Mouse (Mus musculus) brown adipose tissue, adult 24 weeks (tissue): Measurements from ENCODE around the gene Zswim7. TPM values are rescaled to one million over a fixed set of nuclear protein-coding genes. Genes with fewer than 3 reads are reported as not detected.

ENCODE experiments used
- H3K27ac ChIP-seq: fragments of 200-500 bp; replicated peaks from 2 replicates; pipeline ENCODE4 v1.5.1; 2012; ENCODE audit warnings: low read depth, mild to moderate bottlenecking, low read length
- H3K4me1 ChIP-seq: fragments of 200-500 bp; 2 replicates; pipeline ENCODE4 v1.6.1; 2012; ENCODE audit warnings: low read length, mixed read lengths; ENCODE audit not compliant: control insufficient read depth, insufficient read depth, insufficient read length
- H3K4me3 ChIP-seq: fragments of 200-500 bp; 2 replicates; pipeline ENCODE4 v1.5.1; 2012; ENCODE audit warnings: low read depth, mild to moderate bottlenecking, low read length, moderate library complexity; ENCODE audit not compliant: insufficient read depth
- polyA plus RNA-seq: library from polyadenylated mRNA; stranded (reverse); fragments of >200 nt; gene quantifications from 2 replicates; pipeline ENCODE4 v1.2.4, GENCODE M21; 2012; ENCODE audit not compliant: missing spikeins, insufficient read depth, insufficient read length

Zswim7 gene
- polyA plus RNA-seq, 1 experiment, result 37.5 TPM

GRCm38 (mm10) chr11:62240631-62241261, 40.4 kb downstream of the Zswim7 start:
- Histone ChIP-seq H3K4me3 (no peak overlapping the region), H3K4me1 (peaks cover 6% of the 10 kb centered on the region), H3K27ac (no peak overlapping the region)

- no peak overlapping the region for H3K4me3 ChIP-seq
- no peak overlapping the region for H3K27ac ChIP-seq
- no peaks in the 10 kb centered on the region; the same call in 1 of the 2 replicates for H3K4me1 ChIP-seq
Measured at GRCm38 (mm10) chr11:62224797-62225196, 56.4 kb downstream of the Zswim7 start.

GRCm38 (mm10) chr11:62223962-62224361, 57.2 kb downstream of the Zswim7 start:
- Histone ChIP-seq H3K4me1 (no peaks in the 10 kb centered on the region; the same call in 1 of the 2 replicates), H3K27ac (no peak overlapping the region), H3K4me3 (no peak overlapping the region)

GRCm38 (mm10) chr11:62223416-62223815, 57.8 kb downstream of the Zswim7 start:
- H3K27ac ChIP-seq, result no peak overlapping the region

GRCm38 (mm10) chr11:62220756-62221510, 60.2 kb downstream of the Zswim7 start:
- Histone ChIP-seq H3K4me1 (no peaks in the 10 kb centered on the region; the same call in 1 of the 2 replicates), H3K4me3 (no peak overlapping the region), H3K27ac (no peak overlapping the region)

More at GRCm38 (mm10) chr11:62223416-62223815, 57.8 kb downstream of the Zswim7 start:
- H3K4me3 ChIP-seq, result no peak overlapping the region
- no peaks in the 10 kb centered on the region; the same call in 1 of the 2 replicates for H3K4me1 ChIP-seq

GRCm38 (mm10) chr11:62217751-62218150, 63.4 kb downstream of the Zswim7 start:
- Histone ChIP-seq H3K27ac (no peak overlapping the region), H3K4me3 (no peak overlapping the region), H3K4me1 (no peaks in the 10 kb centered on the region)

Other genes with a start within 250 kb of the Zswim7 start
- gene Adora2b, start 32.4 kb downstream of the Zswim7 start, polyA plus RNA-seq, result 0.63 TPM in 1 of 2 replicates, not detected in the other
- 35.1 and 37.8 TPM in 2 replicates for gene Ttc19, start 98 bp upstream of the Zswim7 start, polyA plus RNA-seq
- gene Pigl, start 177.1 kb upstream of the Zswim7 start, polyA plus RNA-seq, result 4.2 and 4.7 TPM in 2 replicates
- gene Ncor1, start 177.2 kb upstream of the Zswim7 start, polyA plus RNA-seq, result 78.8 and 119 TPM in 2 replicates